Mouse (Mus musculus): ENCODE data around the gene Dnm3. TPM values are rescaled to one million over a fixed set of nuclear protein-coding genes. Genes with fewer than 3 reads are reported as not detected.
A peak's percentile ranks its signal among the peaks of the same experiment; 100 is the strongest.

Dnm3 gene
- polyA plus RNA-seq, 1 experiment from 2014 or later = 13.7 TPM

- Histone ChIP-seq H3K9me3 (replicated peaks) (no peaks in the 10 kb centered on the region), H3K4me2 (replicated peaks) (no peak overlapping the region), H3K9ac (no peak overlapping the region), H3K27me3 (no peaks in the 10 kb centered on the region), H3K4me3 (replicated peaks) (no peak overlapping the region), H3K36me3 (no peaks in the 10 kb centered on the region), H3K4me1 (peaks cover 40% of the 10 kb centered on the region), H3K27ac (replicated peaks) (peak overlapping the region; percentile 80)
- WGBS = 51% methylated on average over 4 of the region's 4 CpGs
- ATAC-seq (ENCODE audit: insufficient number of reproducible peaks, low FRiP score, low TSS enrichment, low read depth) = no peak
Observed at GRCm38 (mm10) chr1:161977331-161977730, 500.5 kb downstream of the Dnm3 start.

- H3K9me3 ChIP-seq (replicated peaks) = no peaks in the 10 kb centered on the region
- H3K27ac ChIP-seq (replicated peaks) = peak overlapping the region; percentile 80
- no peak overlapping the region for H3K4me2 ChIP-seq (replicated peaks)
- no peak overlapping the region for H3K9ac ChIP-seq
- 26% methylated on average over 16 of the region's 16 CpGs for WGBS
- no peaks in the 10 kb centered on the region for H3K27me3 ChIP-seq
- no peaks in the 10 kb centered on the region for H3K36me3 ChIP-seq
- H3K4me1 ChIP-seq = peaks cover 40% of the 10 kb centered on the region
- no peak overlapping the region for H3K4me3 ChIP-seq (replicated peaks)
- ATAC-seq (ENCODE audit: insufficient number of reproducible peaks, low FRiP score, low TSS enrichment, low read depth) = peak; percentile 44
Observed at GRCm38 (mm10) chr1:161976255-161977182, 501.3 kb downstream of the Dnm3 start.

- 74% methylated on average over 8 of the region's 8 CpGs for WGBS
- Histone ChIP-seq H3K4me1 (peaks cover 39% of the 10 kb centered on the region), H3K9me3 (replicated peaks) (no peaks in the 10 kb centered on the region)
Observed at GRCm38 (mm10) chr1:161972233-161972632, 505.6 kb downstream of the Dnm3 start.

GRCm38 (mm10) chr1:161970874-161971273 is 507.0 kb downstream of the Dnm3 start:
- Histone ChIP-seq H3K27ac (replicated peaks) (no peak overlapping the region), H3K27me3 (no peaks in the 10 kb centered on the region), H3K9ac (no peak overlapping the region), H3K4me1 (peaks cover 27% of the 10 kb centered on the region), H3K4me2 (replicated peaks) (no peak overlapping the region), H3K4me3 (replicated peaks) (no peak overlapping the region), H3K36me3 (peaks cover 11% of the 10 kb centered on the region), H3K9me3 (replicated peaks) (no peaks in the 10 kb centered on the region)
- no peak for ATAC-seq (ENCODE audit: insufficient number of reproducible peaks, low FRiP score, low TSS enrichment, low read depth)
- 94% methylated on average over 9 of the region's 9 CpGs for WGBS

More at GRCm38 (mm10) chr1:161972233-161972632, 505.6 kb downstream of the Dnm3 start:
- H3K27me3 ChIP-seq = no peaks in the 10 kb centered on the region
- no peak overlapping the region for H3K4me2 ChIP-seq (replicated peaks)
- no peak for ATAC-seq (ENCODE audit: insufficient number of reproducible peaks, low FRiP score, low TSS enrichment, low read depth)
- peaks cover 11% of the 10 kb centered on the region for H3K36me3 ChIP-seq
- no peak overlapping the region for H3K4me3 ChIP-seq (replicated peaks)
- no peak overlapping the region for H3K9ac ChIP-seq
- H3K27ac ChIP-seq (replicated peaks) = no peak overlapping the region

GRCm38 (mm10) chr1:161968589-161969407 is 509.0 kb downstream of the Dnm3 start, which contains the start of gene Pigc:
TSS of gene Pigc (plus strand) at chr1:161969186.
- Histone ChIP-seq H3K27me3 (no peaks in the 10 kb centered on the region), H3K27ac (replicated peaks) (peak within 1 kb of the TSS; percentile 83), H3K36me3 (peaks cover 11% of the 10 kb centered on the region), H3K4me3 (replicated peaks) (peak within 1 kb of the TSS; percentile 67), H3K4me1 (peaks cover 19% of the 10 kb centered on the region), H3K9me3 (replicated peaks) (no peaks in the 10 kb centered on the region), H3K4me2 (replicated peaks) (peak within 1 kb of the TSS; percentile 56), H3K9ac (peak within 1 kb of the TSS; percentile 62)
- 3% methylated on average over 38 of the region's 38 CpGs for WGBS
- peak; percentile 97 for ATAC-seq (ENCODE audit: insufficient number of reproducible peaks, low FRiP score, low TSS enrichment, low read depth)

- no peak overlapping the region for H3K4me2 ChIP-seq (replicated peaks)
- H3K4me1 ChIP-seq = peaks cover 16% of the 10 kb centered on the region
- H3K27ac ChIP-seq (replicated peaks) = no peak overlapping the region
- ATAC-seq (ENCODE audit: insufficient number of reproducible peaks, low FRiP score, low TSS enrichment, low read depth) = no peak
- no peaks in the 10 kb centered on the region for H3K27me3 ChIP-seq
- H3K4me3 ChIP-seq (replicated peaks) = no peak overlapping the region
- H3K9me3 ChIP-seq (replicated peaks) = no peaks in the 10 kb centered on the region
- H3K36me3 ChIP-seq = peaks cover 11% of the 10 kb centered on the region
- 73% methylated on average over 2 of the region's 2 CpGs for WGBS
- no peak overlapping the region for H3K9ac ChIP-seq
Observed at GRCm38 (mm10) chr1:161967936-161968335, 509.9 kb downstream of the Dnm3 start.

GRCm38 (mm10) chr1:161962465-161963377 is 515.1 kb downstream of the Dnm3 start:
- H3K4me2 ChIP-seq (replicated peaks) = no peak overlapping the region
- ATAC-seq (ENCODE audit: insufficient number of reproducible peaks, low FRiP score, low TSS enrichment, low read depth) = no peak
- H3K36me3 ChIP-seq = no peaks in the 10 kb centered on the region
- H3K27ac ChIP-seq (replicated peaks) = no peak overlapping the region
- 42% methylated on average over 3 of the region's 3 CpGs for WGBS
- no peaks in the 10 kb centered on the region for H3K4me1 ChIP-seq
- H3K27me3 ChIP-seq = no peaks in the 10 kb centered on the region
- no peak overlapping the region for H3K4me3 ChIP-seq (replicated peaks)
- no peaks in the 10 kb centered on the region for H3K9me3 ChIP-seq (replicated peaks)
- H3K9ac ChIP-seq = no peak overlapping the region

GRCm38 (mm10) chr1:161957964-161958950 is 519.6 kb downstream of the Dnm3 start:
- Histone ChIP-seq H3K9ac (no peak overlapping the region), H3K27ac (replicated peaks) (no peak overlapping the region), H3K27me3 (no peaks in the 10 kb centered on the region), H3K4me3 (replicated peaks) (no peak overlapping the region), H3K9me3 (replicated peaks) (no peaks in the 10 kb centered on the region), H3K36me3 (no peaks in the 10 kb centered on the region), H3K4me1 (no peaks in the 10 kb centered on the region), H3K4me2 (replicated peaks) (no peak overlapping the region)
- WGBS = 81% methylated on average over 19 of the region's 19 CpGs
- ATAC-seq (ENCODE audit: insufficient number of reproducible peaks, low FRiP score, low TSS enrichment, low read depth) = no peak

GRCm38 (mm10) chr1:161955846-161956245 is 522.0 kb downstream of the Dnm3 start:
- Histone ChIP-seq H3K9ac (no peak overlapping the region), H3K4me3 (replicated peaks) (no peak overlapping the region), H3K27ac (replicated peaks) (no peak overlapping the region), H3K4me2 (replicated peaks) (no peak overlapping the region), H3K36me3 (no peaks in the 10 kb centered on the region), H3K27me3 (no peaks in the 10 kb centered on the region), H3K9me3 (replicated peaks) (no peaks in the 10 kb centered on the region), H3K4me1 (no peaks in the 10 kb centered on the region)
- 69% methylated on average over 5 of the region's 5 CpGs for WGBS
- ATAC-seq (ENCODE audit: insufficient number of reproducible peaks, low FRiP score, low TSS enrichment, low read depth) = no peak

- Histone ChIP-seq H3K36me3 (no peaks in the 10 kb centered on the region), H3K27ac (replicated peaks) (no peak overlapping the region), H3K9me3 (replicated peaks) (no peaks in the 10 kb centered on the region), H3K4me1 (no peaks in the 10 kb centered on the region), H3K4me3 (replicated peaks) (no peak overlapping the region), H3K27me3 (no peaks in the 10 kb centered on the region), H3K4me2 (replicated peaks) (no peak overlapping the region), H3K9ac (no peak overlapping the region)
- ATAC-seq (ENCODE audit: insufficient number of reproducible peaks, low FRiP score, low TSS enrichment, low read depth) = no peak
- WGBS = 64% methylated on average over 1 of the region's 1 CpGs
Observed at GRCm38 (mm10) chr1:161952599-161952998, 525.2 kb downstream of the Dnm3 start.

Data from embryonic facial prominence, embryonic 15.5 days (tissue).